In genomic region chr12:37251688-37252087, GRCm38 (mm10) we compare ENCODE assay signal across 27 mouse cellular contexts. TPM values are rescaled to one million over a fixed set of nuclear protein-coding genes. Genes with fewer than 3 reads are reported as not detected.
"Had no signal": no experiment of that assay in that cellular context is flagged by ENCODE, and none has a peak within 500 bp of the region (broad histone marks: within the 10 kb centered on the region; RNA-seq: fewer than 3 reads in every experiment).

No protein-coding gene starts in this region.

- H3K27ac ChIP-seq: embryonic facial prominence, embryonic 10.5 days; embryonic facial prominence, embryonic 12.5 days; embryonic facial prominence, embryonic 13.5 days; embryonic facial prominence, embryonic 15.5 days; forebrain, embryonic 10.5 days; forebrain, embryonic 12.5 days; forebrain, embryonic 13.5 days; forebrain, embryonic 15.5 days; gastrocnemius, adult 2 months; heart, adult 2 months had no signal

- H3K4me3 ChIP-seq: embryonic facial prominence, embryonic 10.5 days; embryonic facial prominence, embryonic 12.5 days; embryonic facial prominence, embryonic 13.5 days; embryonic facial prominence, embryonic 15.5 days; erythroblast, embryonic 14.5 days; forebrain, embryonic 10.5 days; forebrain, embryonic 12.5 days; forebrain, embryonic 13.5 days; forebrain, embryonic 15.5 days; gastrocnemius, adult 2 months; heart, adult 2 months had no signal

- H3K36me3 ChIP-seq: embryonic facial prominence, embryonic 10.5 days; embryonic facial prominence, embryonic 12.5 days; embryonic facial prominence, embryonic 13.5 days; embryonic facial prominence, embryonic 15.5 days; forebrain, embryonic 10.5 days; forebrain, embryonic 12.5 days; forebrain, embryonic 15.5 days had no signal

- ATAC-seq: forebrain, embryonic 13.5 days; forebrain, embryonic 14.5 days; forebrain, embryonic 15.5 days; forebrain, embryonic 16.5 days; forebrain, postnatal 0 days had no signal

- DNase-seq: cerebellum, adult 18-20 months; cerebellum, adult 2 months; cerebellum, adult 8-10 months; cerebellum, adult 9-10 months; cerebellum, adult 9-11 months; cerebellum, postnatal 36 days; embryo, embryonic 11 days; forebrain, postnatal 0 days; gastrocnemius, postnatal 10 days; gastrocnemius, postnatal 14 days; gastrocnemius, postnatal 25 days; gastrocnemius, postnatal 36 days; heart, adult 11 months; heart, adult 18-20 months; heart, adult 2 months had no signal

- H3K27me3 ChIP-seq: embryonic facial prominence, embryonic 12.5 days; embryonic facial prominence, embryonic 13.5 days; embryonic facial prominence, embryonic 15.5 days; forebrain, embryonic 12.5 days; forebrain, embryonic 13.5 days; forebrain, embryonic 15.5 days had no signal

- H3K4me1 ChIP-seq: embryonic facial prominence, embryonic 10.5 days; embryonic facial prominence, embryonic 12.5 days; embryonic facial prominence, embryonic 13.5 days; embryonic facial prominence, embryonic 15.5 days; forebrain, embryonic 10.5 days; forebrain, embryonic 12.5 days; forebrain, embryonic 13.5 days; forebrain, embryonic 15.5 days had no signal

- H3K4me2 ChIP-seq: embryonic facial prominence, embryonic 12.5 days; embryonic facial prominence, embryonic 13.5 days; embryonic facial prominence, embryonic 15.5 days; forebrain, embryonic 12.5 days; forebrain, embryonic 13.5 days; forebrain, embryonic 15.5 days had no signal

- H3K9me3 ChIP-seq: embryonic facial prominence, embryonic 10.5 days; embryonic facial prominence, embryonic 12.5 days; embryonic facial prominence, embryonic 13.5 days; embryonic facial prominence, embryonic 15.5 days; forebrain, embryonic 10.5 days; forebrain, embryonic 12.5 days; forebrain, embryonic 13.5 days; forebrain, embryonic 15.5 days had no signal

- H3K9ac ChIP-seq: embryonic facial prominence, embryonic 12.5 days; embryonic facial prominence, embryonic 13.5 days; embryonic facial prominence, embryonic 15.5 days; forebrain, embryonic 12.5 days; forebrain, embryonic 13.5 days; forebrain, embryonic 15.5 days; forebrain, postnatal 0 days had no signal

RNA-seq across cellular contexts. Expression of gene Agmo, which starts 10.2 kb away (rescaled TPM):
- polyA plus RNA-seq: embryonic facial prominence, embryonic 10.5 days; erythroblast, embryonic 14.5 days had no signal
